Mouse (Mus musculus) ES-Bruce4 (cell line): ENCODE measurements around the gene Hdgfl3.

Source experiments
- CTCF ChIP-seq: IDR thresholded peaks from one replicate; pipeline ENCODE4 v1.8.1; 2011; ENCODE audit warnings: low read depth, low read length
- EP300 ChIP-seq: IDR thresholded peaks from 2 replicates; pipeline ENCODE4 v1.6.1; 2011; ENCODE audit warnings: low read depth, low read length; ENCODE audit not compliant: insufficient read depth
- POLR2A ChIP-seq: IDR thresholded peaks from one replicate; pipeline ENCODE4 v1.8.1; 2011; ENCODE audit warnings: low read length; ENCODE audit not compliant: insufficient read depth

GRCm38 (mm10) chr7:81860996-81861395, 73.3 kb downstream of the Hdgfl3 start:
- TF ChIP-seq POLR2A (no peak), EP300 (no peak), CTCF (no peak)
